Mouse (Mus musculus): ENCODE results near the gene Zfp42.
"Not testable (repeated sequence)": the region's sequence is repeated elsewhere in the genome, so short reads cannot be mapped to it uniquely, and the experiment has no call there.

Gene Zfp42

GRCm38 (mm10) chr8:43306896-43307295, at the start of gene Zfp42:
TSS of gene Zfp42 (minus strand) at chr8:43306980.
- no peak for DNase-seq (ENCODE audit: low read depth)

DNA sequence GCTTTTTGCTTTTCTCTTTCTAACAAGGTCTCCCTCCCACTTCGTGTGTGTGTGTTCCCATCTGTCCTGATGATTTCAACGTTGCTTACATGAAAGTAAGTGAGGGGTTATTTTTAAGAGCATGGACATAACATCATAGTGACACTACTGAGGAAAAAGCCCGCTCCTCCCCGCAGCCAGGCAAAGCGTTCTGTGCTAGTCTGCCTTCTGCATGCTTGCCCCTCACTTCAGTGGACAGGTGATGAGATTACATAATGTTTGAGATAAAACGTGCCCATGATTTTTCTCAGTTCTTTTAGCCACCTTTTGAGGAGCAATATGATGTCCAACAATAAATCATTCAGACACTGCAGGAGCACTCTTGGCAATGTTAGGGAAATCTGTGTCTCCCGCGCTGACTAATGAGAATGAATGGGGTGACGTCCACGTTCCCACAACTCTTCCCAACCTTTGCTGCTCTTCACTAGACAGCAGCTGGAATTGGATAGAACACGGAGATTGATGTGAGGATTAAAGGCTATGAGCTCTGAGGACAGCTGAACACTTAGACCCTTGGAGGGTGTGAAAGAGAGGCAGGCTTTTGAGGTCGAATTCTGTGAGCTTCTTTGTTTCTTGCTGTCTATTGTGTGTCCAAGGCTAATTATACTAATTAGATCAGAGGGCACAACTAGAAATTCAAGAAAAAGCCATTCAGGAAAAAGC, 49.4 kb upstream of the Zfp42 start:
- DNase-seq (ENCODE audit: low read depth) = no peak

GRCm38 (mm10) chr8:43352241-43352640, 45.5 kb upstream of the Zfp42 start:
- not testable (repeated sequence) for DNase-seq (ENCODE audit: low read depth)

DNA sequence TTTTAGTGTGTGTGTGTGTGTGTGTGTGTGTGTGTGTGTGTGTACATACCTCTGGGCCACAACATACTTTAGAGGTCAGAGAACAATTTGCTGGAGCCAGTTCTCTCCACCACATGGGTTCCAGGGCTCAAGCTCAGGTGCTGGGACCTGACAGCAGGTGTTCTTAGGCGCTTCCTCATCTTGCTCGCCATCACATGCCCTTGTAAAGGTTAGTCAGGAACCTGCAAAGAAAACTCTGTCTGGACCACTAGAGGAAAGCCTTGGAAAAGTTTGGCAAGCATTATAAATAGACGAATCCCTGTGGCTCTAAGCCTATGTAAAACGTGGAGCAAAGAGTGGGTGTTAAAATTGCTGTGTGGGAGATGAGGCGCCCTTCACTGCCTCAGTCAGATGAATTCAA, 31.8 kb upstream of the Zfp42 start:
- DNase-seq (ENCODE audit: low read depth) = no peak

DNA sequence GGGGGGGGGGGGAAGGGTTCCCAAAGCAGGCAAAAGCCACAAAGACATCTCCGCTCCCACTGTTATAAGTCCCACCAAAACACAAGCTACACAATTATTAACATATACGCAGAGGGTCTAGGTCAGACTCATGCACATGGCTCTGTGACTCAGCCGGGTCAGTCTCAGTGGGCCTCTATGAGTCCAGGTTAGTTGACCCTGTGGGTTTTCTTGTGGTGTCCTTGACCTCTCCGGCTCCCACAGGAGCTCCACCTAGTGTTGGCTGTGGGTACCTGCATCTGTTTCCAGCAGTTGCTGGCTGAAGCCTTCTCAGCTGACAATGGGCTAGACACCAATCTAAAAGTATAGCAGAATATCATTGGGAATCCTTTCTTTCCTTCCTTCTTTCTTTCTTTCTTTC, 26.7 kb upstream of the Zfp42 start:
- DNase-seq (ENCODE audit: low read depth) = no peak

DNA sequence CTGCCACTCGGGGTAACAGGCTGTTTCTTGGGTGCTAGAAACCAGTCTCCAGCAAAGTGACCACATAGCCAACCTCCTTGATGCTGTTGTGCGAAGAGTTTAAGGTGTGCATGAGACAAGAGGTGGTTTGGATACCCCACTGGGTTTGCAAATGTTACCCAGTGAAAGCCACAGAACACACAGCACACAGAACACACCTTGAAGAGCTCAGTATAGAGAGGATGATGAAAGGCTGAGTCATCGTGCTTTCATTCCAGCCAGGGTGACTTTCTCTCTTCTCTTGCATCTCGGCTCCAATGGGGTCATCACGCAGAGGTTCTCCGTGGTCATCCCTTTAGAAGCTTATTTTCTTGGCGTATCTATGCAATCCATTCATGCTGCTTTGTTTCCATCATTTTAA, 24.9 kb upstream of the Zfp42 start:
- no peak for DNase-seq (ENCODE audit: low read depth)

- DNase-seq (ENCODE audit: low read depth) = no peak
These were observed 23.3 kb upstream of the Zfp42 start for GRCm38 (mm10) chr8:43329913-43330705.

DNA sequence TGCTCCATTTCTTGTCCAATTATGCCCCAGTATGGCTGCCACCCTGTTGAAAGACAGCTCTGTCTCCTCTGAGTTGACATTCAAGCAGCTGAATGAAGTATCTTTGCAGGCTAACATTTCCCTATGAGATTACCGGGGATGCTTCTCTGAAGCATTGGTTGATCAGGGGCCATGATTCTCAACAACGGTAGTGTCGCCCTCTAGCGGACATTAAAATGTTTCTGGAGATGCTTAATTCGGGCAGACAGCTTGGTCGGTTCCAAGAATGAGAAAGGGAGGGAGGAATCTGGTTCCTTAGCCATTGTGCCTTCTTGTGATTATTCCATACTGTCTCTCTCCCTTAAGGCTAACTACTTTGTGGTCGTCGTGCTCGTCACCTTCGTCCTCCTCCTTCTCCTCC, 21.9 kb upstream of the Zfp42 start:
- no peak for DNase-seq (ENCODE audit: low read depth)

- no peak for DNase-seq (ENCODE audit: low read depth)
These were observed 14.0 kb upstream of the Zfp42 start for GRCm38 (mm10) chr8:43320771-43321170.

DNA sequence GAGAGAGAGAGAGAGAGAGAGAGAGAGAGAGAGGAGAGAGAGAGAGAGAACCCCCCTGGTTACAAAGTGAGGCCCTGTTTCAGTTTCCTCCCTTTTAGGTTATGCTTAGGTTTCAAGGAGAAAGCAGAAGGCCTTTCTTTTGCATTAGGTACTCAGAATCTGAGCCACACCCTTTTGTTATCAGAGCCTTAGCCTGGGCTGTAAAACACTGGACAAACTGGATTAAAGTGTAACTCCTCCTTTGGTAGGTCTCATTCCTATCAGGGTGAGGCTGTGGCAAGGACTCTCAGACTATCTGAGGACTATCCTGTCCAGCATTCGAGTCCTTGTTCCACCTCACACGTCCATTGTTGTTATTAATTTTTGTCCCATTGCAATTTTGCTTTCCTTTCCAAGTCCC, 1.4 kb upstream of the Zfp42 start:
- no peak for DNase-seq (ENCODE audit: low read depth)

- no peak for DNase-seq (ENCODE audit: low read depth)
These were observed 1.1 kb downstream of the Zfp42 start for GRCm38 (mm10) chr8:43305676-43306075.

- DNase-seq (ENCODE audit: low read depth) = no peak
These were observed 7.0 kb downstream of the Zfp42 start for GRCm38 (mm10) chr8:43299796-43300195.

- DNase-seq (ENCODE audit: low read depth) = no peak
These were observed 11.0 kb downstream of the Zfp42 start for GRCm38 (mm10) chr8:43295826-43296225.

DNA sequence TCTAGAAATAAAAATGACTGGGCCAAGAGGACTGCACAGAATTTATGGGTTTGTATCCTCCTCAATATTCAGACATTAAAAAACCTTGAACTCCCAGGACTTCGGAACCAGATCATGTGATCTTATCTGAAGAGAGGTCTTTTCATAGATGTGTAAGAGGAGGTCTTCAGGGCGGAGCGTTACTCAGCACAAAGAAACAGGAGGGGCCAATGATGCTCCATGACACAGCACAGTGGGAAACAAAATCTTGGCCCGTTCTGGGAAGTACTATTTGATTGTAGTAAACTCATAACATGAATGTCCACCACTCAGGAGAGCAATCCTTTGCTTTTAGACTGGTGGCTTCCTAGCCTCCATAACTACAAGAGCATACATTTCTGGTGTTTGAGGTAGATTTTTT, 12.6 kb downstream of the Zfp42 start:
- DNase-seq (ENCODE audit: low read depth) = no peak

GRCm38 (mm10) chr8:43290424-43291111, 16.2 kb downstream of the Zfp42 start:
- no peak for DNase-seq (ENCODE audit: low read depth)

DNA sequence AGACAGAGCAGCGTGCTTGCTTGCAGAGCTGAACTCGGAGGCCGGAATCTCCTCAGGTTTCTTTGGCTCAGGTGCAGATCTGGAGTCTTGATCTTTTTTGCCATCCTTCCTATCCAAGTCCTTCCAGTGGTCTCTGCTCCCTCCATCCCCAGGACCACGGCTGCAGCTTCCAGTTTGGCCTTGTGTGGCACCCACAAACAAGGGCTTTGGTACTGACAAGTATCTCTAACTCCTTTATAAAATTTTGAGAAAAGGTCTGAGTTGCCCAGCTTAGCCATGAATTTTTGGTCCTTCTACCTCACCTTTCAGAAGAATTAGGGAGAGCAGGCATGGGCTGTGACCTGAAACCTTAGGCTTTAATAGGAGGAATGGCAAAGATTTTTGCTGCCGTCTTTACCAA, 17.0 kb downstream of the Zfp42 start:
- DNase-seq (ENCODE audit: low read depth) = no peak

DNA sequence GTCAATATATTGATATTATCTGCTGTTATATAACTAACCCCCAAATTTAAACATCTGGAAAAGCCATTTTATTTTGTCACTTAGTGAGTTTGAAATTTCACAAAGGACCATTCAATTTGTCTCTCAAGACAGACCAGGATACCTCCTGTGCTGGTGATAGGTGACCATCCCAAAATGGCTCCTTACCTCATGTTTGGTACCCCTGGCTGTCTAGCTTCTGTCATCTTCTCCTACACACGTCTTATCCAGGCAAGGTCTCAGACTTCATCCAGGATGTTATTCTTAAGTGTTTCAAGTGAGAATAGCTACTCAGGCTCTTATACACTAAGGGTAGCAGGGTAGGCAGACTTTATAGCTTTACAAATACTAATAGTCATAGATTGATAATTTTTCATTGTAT, 17.9 kb downstream of the Zfp42 start:
- no peak for DNase-seq (ENCODE audit: low read depth)

GRCm38 (mm10) chr8:43287456-43287855, 19.3 kb downstream of the Zfp42 start:
- DNase-seq (ENCODE audit: low read depth) = no peak

- DNase-seq (ENCODE audit: low read depth) = no peak
These were observed 23.5 kb downstream of the Zfp42 start for GRCm38 (mm10) chr8:43283231-43283630.

DNA sequence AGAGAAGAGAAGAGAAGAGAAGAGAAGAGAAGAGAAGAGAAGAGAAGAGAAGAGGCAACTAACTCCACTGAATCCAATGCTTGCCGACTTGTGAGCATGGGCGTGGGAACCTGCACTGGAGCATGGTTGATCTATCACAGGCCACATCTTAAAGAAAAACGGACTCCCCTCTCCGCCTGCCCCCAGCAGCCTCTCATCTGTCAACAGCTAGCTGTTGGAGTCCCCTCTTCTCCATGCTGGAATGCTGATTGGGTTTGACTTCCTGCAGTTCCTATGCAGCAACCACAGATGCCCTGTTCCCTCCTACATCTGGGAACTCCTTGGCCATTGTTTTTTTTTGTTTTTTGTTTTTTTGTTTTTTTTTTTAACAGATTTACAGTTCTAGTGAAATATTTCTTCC, 28.4 kb downstream of the Zfp42 start:
- no peak for DNase-seq (ENCODE audit: low read depth)

- DNase-seq (ENCODE audit: low read depth) = no peak
These were observed 45.8 kb downstream of the Zfp42 start for GRCm38 (mm10) chr8:43260961-43261360.

DNA sequence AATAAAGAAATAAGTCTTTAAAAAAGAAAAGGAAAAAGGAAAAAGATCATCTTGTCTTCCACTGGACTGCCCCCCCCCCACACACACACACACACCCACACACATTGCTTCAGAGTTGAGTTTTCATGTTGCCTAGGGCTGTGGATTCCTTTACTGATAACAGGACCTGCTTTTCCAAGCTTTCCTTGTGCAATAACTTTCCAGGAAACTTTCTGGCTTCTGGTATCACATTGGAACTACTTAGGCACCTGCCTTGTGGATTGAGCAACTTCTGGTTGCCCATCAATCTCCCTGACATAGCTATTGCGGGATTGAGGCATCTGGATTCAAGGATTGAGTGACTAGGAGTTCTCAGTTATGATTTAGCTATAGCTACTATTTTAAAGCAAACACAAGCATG, 48.9 kb downstream of the Zfp42 start:
- DNase-seq (ENCODE audit: low read depth) = no peak

GRCm38 (mm10) chr8:43255695-43256094, 51.1 kb downstream of the Zfp42 start:
- no peak for DNase-seq (ENCODE audit: low read depth)
